Mouse (Mus musculus): ENCODE results near the gene Flrt3.

- TF ChIP-seq CHD2 (IDR thresholded peaks at IDR 0.05; ENCODE audit: low read length) (no peak), JUND (conservative IDR thresholded peaks at IDR 0.05; ENCODE audit: low read depth, low read length) (no peak), MAZ (IDR thresholded peaks at IDR 0.05; ENCODE audit: low read depth, low read length) (no peak), POLR2A (IDR thresholded peaks at IDR 0.05; ENCODE audit: low read depth, low read length) (no peak), ZC3H11A (IDR thresholded peaks at IDR 0.05; ENCODE audit: low read depth, low read length) (no peak), MXI1 (IDR thresholded peaks at IDR 0.05; ENCODE audit: low read depth, low read length) (no peak), EP300 (IDR thresholded peaks at IDR 0.05; ENCODE audit: low read length) (no peak), UBTF (IDR thresholded peaks at IDR 0.05; ENCODE audit: low read depth, low read length) (no peak)
These were observed 36.3 kb upstream of the Flrt3 start for GRCm38 (mm10) chr2:140707550-140707949.

Measured in CH12.LX (cell line).